Mouse (Mus musculus) midbrain, postnatal 0 days (tissue): Measurements from ENCODE around the gene Sf3a2. TPM values are rescaled to one million over a fixed set of nuclear protein-coding genes. Genes with fewer than 3 reads are reported as not detected.

Experiments
- ATAC-seq: fragments of 200-750 bp; cut with Nextera tagmentation; 2 replicates; pipeline ENCODE4 v1.8.0; 2017; ENCODE audit warnings: moderate number of reproducible peaks, mild to moderate bottlenecking, moderate TSS enrichment, moderate library complexity; ENCODE audit not compliant: low FRiP score
- DNase-seq: peaks from one replicate; pipeline ENCODE4 v3.0.0-alpha.2; 2015; ENCODE audit warnings: low spot score
- H3K27ac ChIP-seq: fragments of 300-500 bp; sonication (generic); 2 replicates; pipeline ENCODE4 v1.5.1; 2014; ENCODE audit warnings: low read depth, mild to moderate bottlenecking, low read length, mixed read lengths
- H3K27me3 ChIP-seq: fragments of 300-500 bp; sonication (generic); 2 replicates; pipeline ENCODE4 v1.6.1; 2014; ENCODE audit warnings: low read length, control low read depth, mixed read lengths; ENCODE audit not compliant: insufficient read depth
- H3K36me3 ChIP-seq: fragments of 300-500 bp; sonication (generic); 2 replicates; pipeline ENCODE4 v1.6.1; 2014; ENCODE audit warnings: low read length, control low read depth, mixed read lengths; ENCODE audit not compliant: insufficient read depth
- H3K4me1 ChIP-seq: fragments of 300-500 bp; sonication (generic); 2 replicates; pipeline ENCODE4 v1.6.1; 2014; ENCODE audit warnings: mild to moderate bottlenecking, control low read depth, antibody characterized with exemption, low read length, mixed read lengths; ENCODE audit not compliant: insufficient read depth
- H3K4me2 ChIP-seq: fragments of 300-500 bp; sonication (generic); 2 replicates; pipeline ENCODE4 v1.6.1; 2014; ENCODE audit warnings: low read depth, mild to moderate bottlenecking, low read length, mixed read lengths; ENCODE audit not compliant: poor library complexity, severe bottlenecking
- H3K4me3 ChIP-seq: fragments of 300-500 bp; sonication (generic); 2 replicates; pipeline ENCODE4 v1.5.1; 2014; ENCODE audit warnings: low read depth, mild to moderate bottlenecking, low read length, moderate library complexity
- H3K9ac ChIP-seq: fragments of 300-500 bp; sonication (generic); replicated peaks from 2 replicates; pipeline ENCODE4 v1.6.1; 2014; ENCODE audit warnings: mild to moderate bottlenecking, low read length, moderate library complexity, mixed read lengths; ENCODE audit not compliant: poor library complexity, severe bottlenecking
- H3K9me3 ChIP-seq: fragments of 300-500 bp; sonication (generic); 2 replicates; pipeline ENCODE4 v1.6.1; 2016; ENCODE audit warnings: low read length, control low read depth
- CTCF ChIP-seq: IDR thresholded peaks from 2 replicates; pipeline ENCODE4 v1.5.1; 2016; ENCODE audit warnings: antibody characterized with exemption, mild to moderate bottlenecking
- WGBS: fragments of 180-500 bp; shearing (Covaris S2); extraction: QIAGEN DNeasy Blood & Tissue Kit; methylation state at CpG from one replicate; pipeline ENCODE4 v1.1.7; 2014; 5-methylcytosine and 5-hydroxymethylcytosine counted together
- polyA plus RNA-seq: library from polyadenylated mRNA; unstranded; fragments of >200 nt; fragmentation: Nextera tagmentation; extraction: Ambion mirVana; gene quantifications from 2 replicates; pipeline ENCODE4 v1.2.1, GENCODE M21; 2015
- total RNA-seq: library from RNA; depleted of rRNA; stranded (reverse); fragments of >200 nt; gene quantifications from 2 replicates; pipeline ENCODE4 v1.2.3, GENCODE M21; 2014

The Sf3a2 gene
- total and polyA plus RNA-seq, 2 experiments from 2014 or later: 18.3 to 64.3 TPM

- ATAC-seq (no peak), DNase-seq (no peak)
- Histone ChIP-seq H3K4me3 (no peak overlapping the region), H3K36me3 (peaks cover 10% of the 10 kb centered on the region), H3K27ac (no peak overlapping the region), H3K9ac (no peak overlapping the region), H3K4me2 (no peak overlapping the region), H3K4me1 (peaks cover 22% of the 10 kb centered on the region), H3K27me3 (no peaks in the 10 kb centered on the region), H3K9me3 (no peaks in the 10 kb centered on the region)
- no peak for TF ChIP-seq CTCF
- WGBS: 87% methylated on average over 4 of the region's 4 CpGs
Observed at GRCm38 (mm10) chr10:80760596-80761524, 37.1 kb upstream of the Sf3a2 start.

GRCm38 (mm10) chr10:80761821-80762220 is 36.2 kb upstream of the Sf3a2 start:
- WGBS: 67% methylated on average over 3 of the region's 3 CpGs
- H3K4me1 ChIP-seq: peaks cover 14% of the 10 kb centered on the region
- no peak for TF ChIP-seq CTCF

GRCm38 (mm10) chr10:80763502-80763901 is 34.5 kb upstream of the Sf3a2 start:
- 98% methylated on average over 2 of the region's 2 CpGs for WGBS
- Histone ChIP-seq H3K27ac (no peak overlapping the region), H3K9ac (no peak overlapping the region), H3K4me3 (no peak overlapping the region), H3K4me1 (no peaks in the 10 kb centered on the region), H3K27me3 (no peaks in the 10 kb centered on the region), H3K9me3 (no peaks in the 10 kb centered on the region), H3K36me3 (peaks cover 34% of the 10 kb centered on the region), H3K4me2 (no peak overlapping the region)
- TF ChIP-seq CTCF: no peak
- ATAC-seq: no peak
- DNase-seq: no peak

More at GRCm38 (mm10) chr10:80761821-80762220, 36.2 kb upstream of the Sf3a2 start:
- Histone ChIP-seq H3K27me3 (no peaks in the 10 kb centered on the region), H3K4me3 (no peak overlapping the region), H3K36me3 (peaks cover 19% of the 10 kb centered on the region), H3K9ac (no peak overlapping the region), H3K9me3 (no peaks in the 10 kb centered on the region), H3K4me2 (no peak overlapping the region), H3K27ac (no peak overlapping the region)
- ATAC-seq: no peak
- no peak for DNase-seq

DNA sequence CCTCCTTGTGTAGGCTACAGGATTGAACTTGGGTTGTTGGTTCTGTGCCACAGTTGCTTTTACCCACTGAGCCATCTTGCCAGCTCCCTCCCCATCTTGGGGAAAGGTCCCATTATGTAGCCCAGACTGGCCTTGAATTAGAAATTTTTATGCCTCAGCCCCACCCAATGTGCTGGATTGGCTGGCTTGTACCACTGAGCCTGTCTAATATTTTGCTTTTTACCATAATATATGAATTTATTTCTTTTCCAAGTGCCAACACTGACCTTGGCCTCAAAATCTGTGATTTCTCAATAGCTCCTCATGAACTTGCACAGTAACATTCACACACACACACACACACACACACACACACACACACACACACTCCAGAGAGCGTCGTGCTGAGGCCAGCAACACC is 32.3 kb upstream of the Sf3a2 start:
- H3K9me3 ChIP-seq: no peaks in the 10 kb centered on the region
- no peak for TF ChIP-seq CTCF
- 98% methylated on average over 2 of the region's 2 CpGs for WGBS
- no peak overlapping the region for H3K4me2 ChIP-seq
- DNase-seq: no peak
- H3K27me3 ChIP-seq: no peaks in the 10 kb centered on the region
- H3K4me1 ChIP-seq: no peaks in the 10 kb centered on the region
- no peak overlapping the region for H3K9ac ChIP-seq
- no peak overlapping the region for H3K27ac ChIP-seq
- no peak overlapping the region for H3K4me3 ChIP-seq
- H3K36me3 ChIP-seq: peaks cover 49% of the 10 kb centered on the region
- ATAC-seq: no peak

DNA sequence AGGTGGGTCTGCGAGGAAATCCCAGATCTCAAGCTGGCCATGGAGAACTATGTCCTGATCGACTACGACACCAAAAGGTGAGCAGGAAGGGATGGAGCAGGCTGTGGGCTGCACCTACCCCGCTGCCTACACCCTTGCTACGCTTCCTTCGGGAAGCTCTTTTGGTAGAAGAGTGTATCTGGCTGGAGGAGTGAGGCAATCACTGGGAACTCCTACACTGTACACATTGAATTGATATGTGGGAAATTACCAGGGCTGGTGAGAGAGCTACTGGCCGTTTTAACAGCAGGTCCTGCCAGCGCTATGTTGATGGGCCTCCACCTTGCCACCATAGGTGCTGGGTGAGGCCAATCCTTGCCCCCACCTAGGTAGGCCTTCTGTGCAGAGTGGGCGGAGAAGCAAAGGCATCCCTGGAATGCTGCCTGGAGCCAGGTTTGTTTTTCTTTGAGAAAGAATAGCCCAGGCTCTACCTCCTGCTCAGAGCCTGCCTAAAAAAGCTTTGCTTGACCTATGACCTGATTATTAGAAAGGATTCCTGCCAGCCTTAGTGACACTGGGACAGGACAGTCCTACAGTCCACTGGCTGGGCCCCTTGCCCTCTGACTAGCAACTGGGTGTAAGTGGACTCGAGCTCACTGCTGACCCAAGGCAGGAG is 31.7 kb upstream of the Sf3a2 start:
- no peaks in the 10 kb centered on the region for H3K9me3 ChIP-seq
- 86% methylated on average over 10 of the region's 10 CpGs for WGBS
- H3K9ac ChIP-seq: no peak overlapping the region
- H3K4me3 ChIP-seq: no peak overlapping the region
- H3K4me2 ChIP-seq: no peak overlapping the region
- no peak for DNase-seq
- no peaks in the 10 kb centered on the region for H3K4me1 ChIP-seq
- no peak for TF ChIP-seq CTCF
- H3K27me3 ChIP-seq: no peaks in the 10 kb centered on the region
- ATAC-seq: no peak
- H3K36me3 ChIP-seq: peaks cover 54% of the 10 kb centered on the region
- no peak overlapping the region for H3K27ac ChIP-seq

DNA sequence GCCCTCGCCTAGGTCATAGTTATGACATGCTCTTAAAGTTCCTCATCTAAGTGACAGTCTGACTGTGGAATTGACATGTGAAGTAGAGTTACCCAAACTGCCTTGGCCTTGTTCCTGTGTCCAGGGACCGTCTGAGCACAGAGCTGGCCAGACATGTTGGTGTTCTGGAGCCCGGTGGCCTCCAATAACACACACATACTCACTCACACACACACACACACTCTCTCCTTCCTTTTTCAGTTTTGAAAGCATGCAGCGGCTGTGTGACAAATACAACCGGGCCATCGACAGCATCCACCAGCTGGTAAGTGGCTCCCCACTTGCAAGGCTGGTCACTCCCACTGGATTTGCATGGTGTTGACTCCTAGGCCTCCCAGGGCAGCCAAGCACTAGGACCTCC is 29.6 kb upstream of the Sf3a2 start:
- no peak overlapping the region for H3K4me3 ChIP-seq
- WGBS: 93% methylated on average over 6 of the region's 6 CpGs
- ATAC-seq (no peak), DNase-seq (no peak)
- peaks cover 71% of the 10 kb centered on the region for H3K36me3 ChIP-seq
- no peaks in the 10 kb centered on the region for H3K9me3 ChIP-seq
- H3K4me2 ChIP-seq: no peak overlapping the region
- H3K27ac ChIP-seq: no peak overlapping the region
- TF ChIP-seq CTCF: no peak
- H3K4me1 ChIP-seq: no peaks in the 10 kb centered on the region
- H3K9ac ChIP-seq: no peak overlapping the region
- H3K27me3 ChIP-seq: no peaks in the 10 kb centered on the region
